Mouse (Mus musculus) liver, adult 2 months (tissue): Measurements from ENCODE around the gene Herc2.

ENCODE experiments used
- CTCF ChIP-seq: fragments of 200-500 bp; IDR thresholded peaks from 2 replicates; pipeline ENCODE4 v1.5.1; 2011; ENCODE audit warnings: low read depth, low read length, control low read depth
- POLR2A ChIP-seq: fragments of 200-500 bp; IDR thresholded peaks from 2 replicates; pipeline ENCODE4 v1.6.1; 2011; ENCODE audit warnings: low read length, control low read depth; ENCODE audit not compliant: insufficient read depth; ENCODE audit errors: extremely low read depth

DNA sequence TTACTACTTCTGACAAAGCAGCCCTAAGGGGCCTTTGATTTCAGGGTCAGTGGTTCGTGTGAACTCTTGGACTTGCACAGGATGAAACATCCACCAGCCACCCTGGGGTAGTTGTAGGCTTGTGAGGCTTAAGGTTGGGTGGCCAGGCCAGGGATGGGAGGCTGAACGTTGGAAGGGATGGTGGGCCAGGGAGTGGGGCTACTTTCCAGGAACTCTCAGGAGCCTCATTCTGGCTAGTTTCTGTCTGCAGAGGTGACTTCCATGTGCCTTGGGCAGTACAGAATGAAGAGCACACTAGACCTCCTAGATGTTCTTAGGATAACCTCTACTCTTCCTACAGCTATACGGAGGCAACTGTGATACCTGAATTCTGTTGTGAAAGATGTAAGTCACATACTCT is 186.6 kb downstream of the Herc2 start:
- TF ChIP-seq CTCF (no peak), POLR2A (no peak)
